Mouse (Mus musculus) kidney, embryonic 14.5 days (tissue): ENCODE results near the gene Nckap5l. TPM values are rescaled to one million over a fixed set of nuclear protein-coding genes. Genes with fewer than 3 reads are reported as not detected.
"Not testable (repeated sequence)": the region's sequence is repeated elsewhere in the genome, so short reads cannot be mapped to it uniquely, and the experiment has no call there.

Experiments used
- ATAC-seq: fragments of 200-750 bp; cut with Nextera tagmentation; 2 replicates; pipeline ENCODE4 v1.8.0; 2017; ENCODE audit warnings: moderate number of reproducible peaks, mild to moderate bottlenecking, moderate TSS enrichment, moderate library complexity; ENCODE audit not compliant: low FRiP score, low TSS enrichment
- H3K27ac ChIP-seq: fragments of 300-500 bp; sonication (generic); 2 replicates; pipeline ENCODE4 v1.5.1; 2014; ENCODE audit warnings: low read depth, mild to moderate bottlenecking, low read length, moderate library complexity, mixed read lengths
- H3K27me3 ChIP-seq: fragments of 300-500 bp; sonication (generic); 2 replicates; pipeline ENCODE4 v1.6.1; 2014; ENCODE audit warnings: mild to moderate bottlenecking, low read length; ENCODE audit not compliant: control insufficient read depth, insufficient read depth
- H3K36me3 ChIP-seq: fragments of 300-500 bp; sonication (generic); 2 replicates; pipeline ENCODE4 v1.6.1; 2014; ENCODE audit warnings: low read length, mixed read lengths; ENCODE audit not compliant: control insufficient read depth, insufficient read depth
- H3K4me1 ChIP-seq: fragments of 300-500 bp; sonication (generic); 2 replicates; pipeline ENCODE4 v1.6.1; 2014; ENCODE audit warnings: low read length, mixed read lengths; ENCODE audit not compliant: control insufficient read depth, insufficient read depth
- H3K4me2 ChIP-seq: fragments of 300-500 bp; sonication (generic); replicated peaks from 2 replicates; pipeline ENCODE4 v1.6.1; 2014; ENCODE audit warnings: low read depth, mild to moderate bottlenecking, low read length
- H3K4me3 ChIP-seq: fragments of 300-500 bp; sonication (generic); 2 replicates; pipeline ENCODE4 v1.5.1; 2014; ENCODE audit warnings: mild to moderate bottlenecking, low read length
- H3K9ac ChIP-seq: fragments of 300-500 bp; sonication (generic); 2 replicates; pipeline ENCODE4 v1.6.1; 2014; ENCODE audit warnings: low read depth, mild to moderate bottlenecking, low read length, moderate library complexity
- H3K9me3 ChIP-seq: fragments of 300-500 bp; sonication (generic); 2 replicates; pipeline ENCODE4 v1.6.1; 2016; ENCODE audit warnings: low read length; ENCODE audit not compliant: control insufficient read depth
- WGBS: fragments of 180-500 bp; shearing (Covaris S2); extraction: QIAGEN DNeasy Blood & Tissue Kit; methylation state at CpG from one replicate; pipeline ENCODE4 v1.1.7; 2014; 5-methylcytosine and 5-hydroxymethylcytosine counted together
- polyA plus RNA-seq: library from polyadenylated mRNA; unstranded; fragments of >200 nt; fragmentation: Nextera tagmentation; extraction: Ambion mirVana; gene quantifications from 2 replicates; pipeline ENCODE4 v1.2.1, GENCODE M21; 2014

Nckap5l gene
- polyA plus RNA-seq, 1 experiment from 2014 or later, result 11.8 TPM

DNA sequence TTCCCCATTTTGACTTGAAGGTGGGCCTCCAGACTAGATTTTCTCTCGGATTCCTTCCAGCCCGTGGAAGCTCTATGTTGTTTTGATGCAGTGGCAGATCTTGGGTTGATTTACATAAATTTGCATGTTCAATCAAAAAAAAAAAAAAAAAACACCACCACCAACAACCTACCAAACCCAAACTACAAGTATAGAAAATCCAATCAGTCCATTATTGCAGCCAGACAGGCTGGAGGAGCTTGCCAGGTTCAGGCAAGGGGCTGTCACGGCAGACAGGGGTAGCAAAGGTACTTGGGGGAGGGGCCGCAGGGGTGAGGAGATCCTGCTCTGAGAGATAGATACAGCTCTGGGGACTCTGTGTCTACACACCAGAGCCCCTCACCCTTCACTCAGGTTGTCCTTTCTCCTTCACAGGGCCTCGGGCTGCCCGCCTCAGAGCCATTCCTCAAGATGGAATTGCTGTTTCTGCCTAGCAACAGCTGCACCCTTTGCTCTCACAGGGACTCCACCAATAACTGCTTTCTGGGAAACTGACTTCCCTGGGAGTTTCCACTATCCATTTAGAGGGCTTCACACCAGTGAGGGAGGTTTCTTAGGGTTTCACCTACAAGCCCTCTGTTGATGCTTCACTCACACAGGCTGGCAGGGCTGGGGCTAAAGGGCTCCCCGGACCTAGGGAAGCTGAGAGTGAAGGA, 2.8 kb downstream of the Nckap5l start:
- WGBS, result 80% methylated on average over 7 of the region's 7 CpGs
- Histone ChIP-seq H3K4me3 (no peak overlapping the region), H3K36me3 (peaks cover 6% of the 10 kb centered on the region; the same call in 1 of the 2 replicates), H3K4me2 (no peak overlapping the region), H3K9me3 (no peaks in the 10 kb centered on the region), H3K9ac (no peak overlapping the region), H3K27ac (no peak overlapping the region), H3K4me1 (peaks cover 20% of the 10 kb centered on the region), H3K27me3 (no peaks in the 10 kb centered on the region)
- ATAC-seq, result no peak

DNA sequence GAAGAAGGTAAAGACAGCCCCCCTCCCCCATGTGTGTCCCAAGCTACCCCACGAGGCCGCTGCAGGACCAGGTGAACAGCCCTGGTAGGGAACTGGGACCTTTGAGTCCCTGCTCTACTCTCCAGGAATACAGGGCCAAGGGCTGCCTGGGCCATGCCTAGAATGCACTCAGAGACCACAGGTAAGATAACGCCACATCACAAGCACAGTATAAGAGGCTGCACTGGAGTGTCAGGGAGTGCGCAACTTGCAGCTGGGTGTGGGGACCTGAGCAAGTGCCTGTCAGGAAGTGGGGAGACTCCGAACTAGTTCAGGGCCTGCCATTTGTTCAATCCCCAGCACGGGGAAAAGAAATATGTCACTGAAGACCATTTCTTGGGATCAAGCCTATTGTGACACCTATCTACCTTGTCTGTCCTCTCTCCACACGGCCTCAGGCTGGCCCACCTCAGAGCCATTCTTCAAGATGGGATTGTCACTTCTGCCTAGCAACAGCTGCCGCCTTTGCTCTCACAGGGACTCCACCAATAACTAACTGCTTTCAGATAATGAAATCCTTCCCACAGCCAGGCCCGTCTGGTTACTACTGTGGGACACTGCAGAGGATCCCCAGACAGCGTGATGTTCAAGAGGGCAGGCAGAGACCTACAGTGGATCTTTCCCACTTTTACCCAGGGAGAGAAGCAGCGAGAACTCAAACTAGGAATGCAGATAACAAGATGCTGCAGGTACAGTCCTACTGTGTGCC, 4.2 kb downstream of the Nckap5l start:
- no peak for ATAC-seq
- Histone ChIP-seq H3K27ac (no peak overlapping the region), H3K4me1 (peaks cover 23% of the 10 kb centered on the region), H3K9ac (no peak overlapping the region), H3K4me3 (no peak overlapping the region), H3K9me3 (no peaks in the 10 kb centered on the region), H3K4me2 (no peak overlapping the region), H3K36me3 (peaks cover 6% of the 10 kb centered on the region; the same call in 1 of the 2 replicates), H3K27me3 (no peaks in the 10 kb centered on the region)
- 77% methylated on average over 11 of the region's 11 CpGs for WGBS

DNA sequence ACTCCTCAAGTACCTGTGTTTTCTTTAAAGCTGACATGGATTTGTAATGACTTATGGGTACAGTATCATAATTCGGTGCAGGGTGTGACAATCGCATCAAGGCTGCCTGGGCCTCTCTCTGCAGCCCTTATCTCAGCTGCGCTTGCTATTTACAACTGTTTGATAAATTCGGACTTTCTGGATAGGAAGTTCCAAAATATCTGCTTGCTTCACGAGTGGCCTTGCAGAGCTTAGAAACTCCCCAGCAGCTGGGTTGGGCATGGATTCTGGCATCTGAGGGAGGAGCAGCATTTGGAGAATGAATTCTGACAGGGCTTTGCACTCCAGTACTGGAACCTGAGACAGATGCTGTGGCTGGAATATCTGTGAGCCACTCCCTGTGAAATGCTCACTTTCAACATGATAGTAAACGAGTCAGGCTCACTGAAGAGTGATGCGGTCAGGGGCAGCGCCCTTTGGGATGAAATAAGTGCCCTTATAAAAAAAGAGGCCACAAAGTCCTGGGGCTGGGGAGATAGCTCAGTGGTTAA, 7.7 kb downstream of the Nckap5l start:
- ATAC-seq, result no peak
- Histone ChIP-seq H3K36me3 (peaks cover 4% of the 10 kb centered on the region; the same call in 1 of the 2 replicates), H3K27ac (peak overlapping the region; percentile 18; the same call in 1 of the 2 replicates), H3K4me2 (no peak overlapping the region), H3K4me1 (peaks cover 6% of the 10 kb centered on the region; the same call in 1 of the 2 replicates), H3K9ac (0 out of 2 replicates have a peak overlapping the region, but pooled peaks have one; percentile 0), H3K9me3 (no peaks in the 10 kb centered on the region), H3K27me3 (no peaks in the 10 kb centered on the region), H3K4me3 (no peak overlapping the region)
- WGBS, result 66% methylated on average over 8 of the region's 8 CpGs

DNA sequence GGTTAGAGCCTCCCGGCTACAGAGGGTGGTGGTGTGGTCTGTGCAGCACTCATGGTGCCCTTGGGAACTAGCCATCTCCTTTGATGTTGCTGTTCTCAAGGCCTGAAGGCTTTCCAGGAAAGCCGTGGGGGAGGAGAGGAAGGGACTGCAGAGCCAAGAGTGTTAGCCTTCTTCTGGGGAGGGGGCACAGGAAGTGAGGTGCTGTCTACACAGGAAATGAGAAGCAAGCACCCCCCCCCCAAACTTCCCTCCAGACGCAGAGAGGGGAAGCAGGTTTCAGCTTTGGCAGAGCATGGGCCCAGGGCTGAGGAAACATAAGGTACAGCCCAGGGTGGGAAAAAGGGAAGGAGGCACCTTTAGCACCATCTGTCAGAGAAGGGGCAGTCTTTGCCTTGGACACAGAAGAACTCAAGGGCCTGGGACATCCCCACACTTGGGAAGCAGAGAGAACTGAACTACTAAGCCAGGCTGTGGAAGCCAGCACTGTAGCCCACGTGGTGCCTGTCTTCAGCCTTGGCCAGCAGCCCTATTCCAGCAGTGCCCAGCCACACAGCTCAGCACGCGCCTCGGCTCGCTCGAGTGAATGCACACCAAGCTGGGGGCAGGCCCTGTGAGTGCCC, 8.3 kb downstream of the Nckap5l start:
- peak overlapping the region; percentile 18; the same call in 1 of the 2 replicates for H3K27ac ChIP-seq
- no peak for ATAC-seq
- H3K4me3 ChIP-seq, result no peak overlapping the region
- H3K9ac ChIP-seq, result 0 out of 2 replicates have a peak overlapping the region, but pooled peaks have one; percentile 0
- H3K4me2 ChIP-seq, result no peak overlapping the region
- H3K36me3 ChIP-seq, result peaks cover 4% of the 10 kb centered on the region; the same call in 1 of the 2 replicates
- 50% methylated on average over 9 of the region's 9 CpGs for WGBS
- H3K27me3 ChIP-seq, result no peaks in the 10 kb centered on the region
- peaks cover 6% of the 10 kb centered on the region; the same call in 1 of the 2 replicates for H3K4me1 ChIP-seq
- H3K9me3 ChIP-seq, result no peaks in the 10 kb centered on the region

DNA sequence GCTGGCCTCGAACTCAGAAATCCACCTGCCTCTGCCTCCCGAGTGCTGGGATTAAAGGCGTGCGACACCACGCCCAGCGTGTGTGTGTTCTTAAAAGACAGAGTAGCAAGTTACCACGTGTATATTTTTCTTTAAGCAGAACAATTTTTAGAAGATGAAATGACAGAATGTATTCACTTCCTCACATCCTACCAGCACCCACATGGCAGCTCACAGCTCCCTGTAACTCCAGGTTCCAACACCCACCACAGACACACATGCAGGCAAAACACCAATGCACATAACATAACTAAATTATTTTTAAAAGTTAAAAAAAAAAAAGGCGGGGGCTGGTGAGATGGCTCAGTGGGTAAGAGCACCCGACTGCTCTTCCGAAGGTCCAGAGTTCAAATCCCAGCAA, 11.4 kb downstream of the Nckap5l start:
- H3K9me3 ChIP-seq, ATAC-seq, H3K36me3 ChIP-seq, H3K9ac ChIP-seq, H3K27me3 ChIP-seq, H3K4me2 ChIP-seq, H3K27ac ChIP-seq, H3K4me3 ChIP-seq: not testable (repeated sequence)
- WGBS, result 90% methylated on average over 10 of the region's 10 CpGs
- peaks cover 17% of the 10 kb centered on the region for H3K4me1 ChIP-seq

DNA sequence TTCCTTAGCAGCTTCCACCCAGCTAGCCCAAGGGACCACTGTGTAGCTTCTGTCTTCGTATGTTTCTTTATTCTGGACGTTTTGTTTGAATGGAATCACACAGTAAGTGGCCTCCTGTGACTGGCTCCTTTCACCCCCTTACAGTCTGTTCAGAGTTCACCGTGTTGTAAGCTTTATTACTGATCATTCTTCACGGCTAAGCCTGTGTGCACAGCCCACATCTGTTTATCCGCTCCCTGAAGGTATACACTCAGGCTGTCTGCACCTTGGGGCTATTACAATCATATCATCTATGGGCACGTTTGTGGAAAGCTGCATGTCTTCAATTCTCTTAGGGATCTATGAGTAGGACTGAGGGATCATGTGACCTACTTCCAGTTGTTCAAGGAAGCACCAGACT, 12.0 kb downstream of the Nckap5l start:
- Histone ChIP-seq H3K9ac (no peak overlapping the region), H3K27me3 (no peaks in the 10 kb centered on the region), H3K4me1 (peaks cover 23% of the 10 kb centered on the region), H3K9me3 (no peaks in the 10 kb centered on the region), H3K4me3 (no peak overlapping the region), H3K36me3 (peaks cover 2% of the 10 kb centered on the region; the same call in 1 of the 2 replicates), H3K4me2 (no peak overlapping the region), H3K27ac (no peak overlapping the region)
- no peak for ATAC-seq
- 63% methylated on average over 6 of the region's 6 CpGs for WGBS

DNA sequence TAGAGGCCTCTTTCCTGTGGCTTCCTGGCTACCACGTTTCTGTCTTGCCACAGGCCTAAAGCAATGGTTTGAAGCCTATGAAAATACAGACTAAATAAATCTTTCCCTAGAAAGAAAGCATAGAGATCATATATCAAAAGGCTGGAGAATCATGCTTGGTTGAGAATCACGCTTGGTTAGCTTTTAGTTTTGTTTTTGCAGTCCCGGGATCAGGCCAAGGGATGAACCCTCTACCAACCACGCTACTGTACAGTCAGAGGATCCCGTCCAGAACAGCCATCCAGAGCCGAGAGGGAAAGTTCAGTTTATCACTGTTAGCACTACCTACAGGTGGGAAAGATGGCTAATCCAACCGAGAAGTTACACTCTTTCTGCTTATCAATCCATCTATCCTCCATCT, 15.2 kb downstream of the Nckap5l start:
- no peak overlapping the region for H3K4me3 ChIP-seq
- WGBS, result 18% methylated on average over 7 of the region's 7 CpGs
- peaks cover 38% of the 10 kb centered on the region for H3K4me1 ChIP-seq
- peak overlapping the region; percentile 42; the same call in 1 of the 2 replicates for H3K27ac ChIP-seq
- ATAC-seq, result no peak
- no peak overlapping the region for H3K9ac ChIP-seq
- no peaks in the 10 kb centered on the region for H3K9me3 ChIP-seq
- H3K36me3 ChIP-seq, result peaks cover 9% of the 10 kb centered on the region; the same call in 1 of the 2 replicates
- no peak overlapping the region for H3K4me2 ChIP-seq
- no peaks in the 10 kb centered on the region for H3K27me3 ChIP-seq

DNA sequence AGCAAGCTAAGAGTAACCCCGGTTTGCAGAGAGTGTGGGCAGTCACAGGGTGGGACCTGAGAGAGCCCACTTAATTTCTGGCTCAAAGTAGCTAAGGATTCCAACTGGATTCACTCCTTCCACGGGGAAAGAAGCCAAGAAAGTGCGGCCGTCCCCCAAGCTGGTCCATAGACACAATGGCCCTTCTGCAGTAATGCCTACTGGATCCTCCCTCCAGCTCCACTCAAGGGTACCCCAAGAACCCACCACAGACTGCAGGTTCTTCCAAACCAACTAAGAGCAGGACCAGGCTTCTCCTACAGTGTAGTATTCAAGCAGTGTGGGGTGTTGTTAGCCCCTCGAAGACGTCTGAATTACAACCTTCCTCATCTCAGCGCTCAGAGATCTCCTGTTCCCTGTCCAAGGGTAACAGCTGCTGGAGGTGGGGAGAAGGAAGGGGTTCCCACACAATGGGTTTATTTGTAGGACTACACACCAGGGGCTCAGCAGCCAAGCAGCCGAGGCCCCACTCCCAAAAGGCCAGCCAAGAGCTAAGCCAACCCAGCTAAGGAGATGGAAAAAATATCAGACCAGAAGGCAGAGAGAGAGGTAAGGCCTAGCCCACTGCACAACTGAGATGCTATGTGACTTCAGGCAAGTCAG, 16.6 kb downstream of the Nckap5l start:
- Histone ChIP-seq H3K4me1 (peaks cover 51% of the 10 kb centered on the region), H3K27me3 (no peaks in the 10 kb centered on the region), H3K27ac (peak overlapping the region; percentile 67; the same call in 1 of the 2 replicates), H3K9ac (no peak overlapping the region), H3K4me3 (no peak overlapping the region), H3K9me3 (no peaks in the 10 kb centered on the region), H3K36me3 (peaks cover 9% of the 10 kb centered on the region; the same call in 1 of the 2 replicates), H3K4me2 (no peak overlapping the region; the same call in 1 of the 2 replicates)
- 0 out of 2 replicates have a peak, but pooled peaks have one; percentile 5 for ATAC-seq
- WGBS, result 49% methylated on average over 8 of the region's 8 CpGs
